Mouse (Mus musculus) heart, adult 9 months (tissue): ENCODE measurements around the gene Trappc12.

ENCODE experiments used
- DNase-seq, 2 experiments: peaks; one replicate each; pipeline ENCODE4 v3.0.0; 2022; ENCODE audit warnings: low spot score in 2 of 2

The Trappc12 gene

GRCm38 (mm10) chr12:28688996-28689395 lies 61.3 kb downstream of the Trappc12 start:
- no peak for DNase-seq

- no peak for DNase-seq
These were observed 63.9 kb downstream of the Trappc12 start for GRCm38 (mm10) chr12:28686199-28686879.

GRCm38 (mm10) chr12:28685771-28686170 lies 64.5 kb downstream of the Trappc12 start:
- no peak for DNase-seq

- no peak for DNase-seq
These were observed 65.6 kb downstream of the Trappc12 start for GRCm38 (mm10) chr12:28684674-28685073.

GRCm38 (mm10) chr12:28675925-28676209 lies 74.4 kb downstream of the Trappc12 start:
- no peak for DNase-seq

- peak; percentile 79 to 84 for DNase-seq
These were observed 74.9 kb downstream of the Trappc12 start, which contains the start of gene Adi1 for GRCm38 (mm10) chr12:28675121-28675924. Adi1 (plus strand) TSS chr12:28675231.

- DNase-seq, result no peak
These were observed 76.1 kb downstream of the Trappc12 start for GRCm38 (mm10) chr12:28674038-28674720.

GRCm38 (mm10) chr12:28667287-28667686 lies 83.0 kb downstream of the Trappc12 start:
- DNase-seq, result no peak

- no peak for DNase-seq
These were observed 83.5 kb downstream of the Trappc12 start for GRCm38 (mm10) chr12:28666734-28667133.

- no peak for DNase-seq
These were observed 87.6 kb downstream of the Trappc12 start for GRCm38 (mm10) chr12:28662628-28663027.

GRCm38 (mm10) chr12:28649141-28650110 lies 100.8 kb downstream of the Trappc12 start, which contains the start of gene Rnaseh1:
Rnaseh1 (plus strand) TSS chr12:28649602.
- DNase-seq, result peak; percentile 82 to 86
